Mouse (Mus musculus) limb, embryonic 11.5 days (tissue): ENCODE measurements around the gene Nckap5l. TPM values are rescaled to one million over a fixed set of nuclear protein-coding genes. Genes with fewer than 3 reads are reported as not detected.
A peak's percentile ranks its signal among the peaks of the same experiment; 100 is the strongest.

Experiments used
- ATAC-seq: fragments of 200-750 bp; cut with Nextera tagmentation; 2 replicates; pipeline ENCODE4 v1.8.0; 2017; ENCODE audit warnings: low read depth; ENCODE audit not compliant: insufficient number of reproducible peaks, low FRiP score, low TSS enrichment
- DNase-seq: peaks from one replicate; pipeline ENCODE4 v3.0.0-alpha.2; 2015; ENCODE audit warnings: low spot score
- H3K27ac ChIP-seq: fragments of 300-500 bp; sonication (generic); replicated peaks from 2 replicates; pipeline ENCODE4 v1.5.1; 2014; ENCODE audit warnings: low read depth, mild to moderate bottlenecking, low read length
- H3K27me3 ChIP-seq: fragments of 300-500 bp; sonication (generic); 2 replicates; pipeline ENCODE4 v1.6.1; 2014; ENCODE audit warnings: mild to moderate bottlenecking, low read length, mixed read lengths; ENCODE audit not compliant: control insufficient read depth, insufficient read depth
- H3K36me3 ChIP-seq: fragments of 300-500 bp; sonication (generic); 2 replicates; pipeline ENCODE4 v1.6.1; 2014; ENCODE audit warnings: mild to moderate bottlenecking, low read length, moderate library complexity, mixed read lengths; ENCODE audit not compliant: control insufficient read depth, insufficient read depth
- H3K4me1 ChIP-seq: fragments of 300-500 bp; sonication (generic); 2 replicates; pipeline ENCODE4 v1.6.1; 2014; ENCODE audit warnings: low read length, mixed read lengths; ENCODE audit not compliant: control insufficient read depth, insufficient read depth
- H3K4me2 ChIP-seq: fragments of 300-500 bp; sonication (generic); 2 replicates; pipeline ENCODE4 v1.6.1; 2014; ENCODE audit warnings: low read depth, mild to moderate bottlenecking, moderate library complexity; ENCODE audit not compliant: severe bottlenecking
- H3K4me3 ChIP-seq: fragments of 300-500 bp; sonication (generic); 2 replicates; pipeline ENCODE4 v1.5.1; 2014; ENCODE audit warnings: low read depth, low read length
- H3K9ac ChIP-seq: fragments of 300-500 bp; sonication (generic); 2 replicates; pipeline ENCODE4 v1.6.1; 2014; ENCODE audit warnings: mild to moderate bottlenecking, low read length
- H3K9me3 ChIP-seq: fragments of 300-500 bp; sonication (generic); 2 replicates; pipeline ENCODE4 v1.6.1; 2016; ENCODE audit warnings: low read length; ENCODE audit not compliant: control insufficient read depth
- WGBS: fragments of 180-500 bp; shearing (Covaris S2); extraction: QIAGEN DNeasy Blood & Tissue Kit; methylation state at CpG from one replicate; pipeline ENCODE4 v1.1.7; 2014; 5-methylcytosine and 5-hydroxymethylcytosine counted together
- polyA plus RNA-seq: library from polyadenylated mRNA; unstranded; fragments of >200 nt; fragmentation: Nextera tagmentation; extraction: Ambion mirVana; gene quantifications from 2 replicates; pipeline ENCODE4 v1.2.1, GENCODE M21; 2014

Gene Nckap5l
- polyA plus RNA-seq, 1 experiment from 2014 or later = 14.2 TPM

- Histone ChIP-seq H3K4me1 (peaks cover 15% of the 10 kb centered on the region), H3K4me2 (no peak overlapping the region), H3K27ac (no peak overlapping the region), H3K27me3 (peaks cover 5% of the 10 kb centered on the region; the same call in 1 of the 2 replicates), H3K9ac (no peak overlapping the region; the same call in 1 of the 2 replicates), H3K36me3 (no peaks in the 10 kb centered on the region), H3K4me3 (no peak overlapping the region), H3K9me3 (no peaks in the 10 kb centered on the region)
- no peak for ATAC-seq
- DNase-seq = no peak
- WGBS = 50% methylated on average over 4 of the region's 4 CpGs
These were observed 41.2 kb upstream of the Nckap5l start for GRCm38 (mm10) chr15:99498781-99499180.

GRCm38 (mm10) chr15:99498356-99498755 is 40.8 kb upstream of the Nckap5l start:
- H3K4me1 ChIP-seq = peaks cover 15% of the 10 kb centered on the region
- H3K27ac ChIP-seq = no peak overlapping the region
- no peak overlapping the region for H3K9ac ChIP-seq
- peaks cover 5% of the 10 kb centered on the region; the same call in 1 of the 2 replicates for H3K27me3 ChIP-seq
- WGBS = 82% methylated on average over 4 of the region's 4 CpGs
- H3K4me3 ChIP-seq = no peak overlapping the region
- H3K36me3 ChIP-seq = no peaks in the 10 kb centered on the region
- DNase-seq (no peak), ATAC-seq (no peak)
- no peaks in the 10 kb centered on the region for H3K9me3 ChIP-seq
- H3K4me2 ChIP-seq = no peak overlapping the region

GRCm38 (mm10) chr15:99497527-99498242 is 40.1 kb upstream of the Nckap5l start:
- no peaks in the 10 kb centered on the region for H3K36me3 ChIP-seq
- 58% methylated on average over 12 of the region's 12 CpGs for WGBS
- no peak overlapping the region for H3K4me2 ChIP-seq
- H3K4me3 ChIP-seq = no peak overlapping the region
- ATAC-seq (no peak), DNase-seq (no peak)
- peaks cover 5% of the 10 kb centered on the region; the same call in 1 of the 2 replicates for H3K27me3 ChIP-seq
- no peaks in the 10 kb centered on the region for H3K9me3 ChIP-seq
- H3K4me1 ChIP-seq = peaks cover 13% of the 10 kb centered on the region
- H3K9ac ChIP-seq = no peak overlapping the region
- H3K27ac ChIP-seq = no peak overlapping the region

- Histone ChIP-seq H3K36me3 (no peaks in the 10 kb centered on the region), H3K9ac (no peak overlapping the region), H3K27me3 (peaks cover 5% of the 10 kb centered on the region; the same call in 1 of the 2 replicates), H3K4me3 (no peak overlapping the region), H3K4me2 (no peak overlapping the region), H3K9me3 (no peaks in the 10 kb centered on the region), H3K27ac (no peak overlapping the region), H3K4me1 (peaks cover 7% of the 10 kb centered on the region)
- ATAC-seq = peak; percentile 23; the same call in 1 of the 2 replicates
- peak; percentile 69 for DNase-seq
- WGBS = 9% methylated on average over 4 of the region's 4 CpGs
These were observed 39.5 kb upstream of the Nckap5l start for GRCm38 (mm10) chr15:99497061-99497460.

- Histone ChIP-seq H3K4me3 (no peak overlapping the region), H3K36me3 (no peaks in the 10 kb centered on the region), H3K27me3 (no peaks in the 10 kb centered on the region), H3K27ac (no peak overlapping the region), H3K9me3 (no peaks in the 10 kb centered on the region), H3K9ac (no peak overlapping the region), H3K4me2 (no peak overlapping the region), H3K4me1 (no peaks in the 10 kb centered on the region)
- ATAC-seq = no peak
- WGBS = 81% methylated on average over 6 of the region's 6 CpGs
- DNase-seq = no peak
These were observed 27.2 kb upstream of the Nckap5l start for GRCm38 (mm10) chr15:99484745-99485144.

GRCm38 (mm10) chr15:99475814-99476213 is 18.3 kb upstream of the Nckap5l start:
- Histone ChIP-seq H3K9me3 (no peaks in the 10 kb centered on the region; the same call in 1 of the 2 replicates), H3K4me2 (no peak overlapping the region), H3K4me1 (no peaks in the 10 kb centered on the region), H3K9ac (no peak overlapping the region), H3K27me3 (no peaks in the 10 kb centered on the region), H3K36me3 (no peaks in the 10 kb centered on the region), H3K27ac (no peak overlapping the region), H3K4me3 (no peak overlapping the region)
- ATAC-seq = no peak
- no peak for DNase-seq
- 78% methylated on average over 1 of the region's 1 CpGs for WGBS

GRCm38 (mm10) chr15:99474576-99474926 is 17.0 kb upstream of the Nckap5l start, which contains the start of gene Bcdin3d:
Bcdin3d (minus strand) TSS chr15:99474730.
- no peaks in the 10 kb centered on the region for H3K4me1 ChIP-seq
- H3K9me3 ChIP-seq = no peaks in the 10 kb centered on the region; the same call in 1 of the 2 replicates
- peak within 1 kb of the TSS; percentile 68 for H3K27ac ChIP-seq
- peaks cover 4% of the 10 kb centered on the region; the same call in 1 of the 2 replicates for H3K36me3 ChIP-seq
- peak within 1 kb of the TSS; percentile 81 for H3K9ac ChIP-seq
- ATAC-seq (peak; percentile 85), DNase-seq (peak; percentile 96)
- 2% methylated on average over 26 of the region's 26 CpGs for WGBS
- peak within 1 kb of the TSS; percentile 79 for H3K4me2 ChIP-seq
- peak within 1 kb of the TSS; percentile 71 for H3K4me3 ChIP-seq
- H3K27me3 ChIP-seq = no peaks in the 10 kb centered on the region

GRCm38 (mm10) chr15:99473801-99474575 is 16.4 kb upstream of the Nckap5l start:
- H3K9me3 ChIP-seq = no peaks in the 10 kb centered on the region; the same call in 1 of the 2 replicates
- 6% methylated on average over 38 of the region's 38 CpGs for WGBS
- peak; percentile 76 for DNase-seq

More at GRCm38 (mm10) chr15:99473801-99474575, 16.4 kb upstream of the Nckap5l start:
- ATAC-seq = peak; percentile 71
- Histone ChIP-seq H3K4me3 (peak overlapping the region; percentile 71), H3K9ac (peak overlapping the region; percentile 81), H3K4me2 (peak overlapping the region; percentile 79), H3K27me3 (no peaks in the 10 kb centered on the region), H3K36me3 (peaks cover 4% of the 10 kb centered on the region; the same call in 1 of the 2 replicates), H3K27ac (peak overlapping the region; percentile 68), H3K4me1 (no peaks in the 10 kb centered on the region)
